Mouse (Mus musculus) kidney, adult 2 months (tissue): Measurements from ENCODE around the gene Vac14.

Experiments
- CTCF ChIP-seq: fragments of 200-500 bp; conservative IDR thresholded peaks from 2 replicates; pipeline ENCODE4 v1.5.1; 2011; ENCODE audit warnings: low read depth, mild to moderate bottlenecking, control low read depth, low read length, moderate library complexity, mixed read lengths; ENCODE audit not compliant: insufficient read depth, insufficient read length
- POLR2A ChIP-seq: fragments of 200-500 bp; IDR thresholded peaks from one replicate; pipeline ENCODE4 v1.6.1; 2011; ENCODE audit warnings: low read depth, low read length, control low read depth

GRCm38 (mm10) chr8:110674589-110674988, 56.2 kb downstream of the Vac14 start:
- no peak for TF ChIP-seq CTCF
- TF ChIP-seq POLR2A, result no peak
